Mouse (Mus musculus): ENCODE measurements around the gene Fbxo40.

Gene Fbxo40

DNA sequence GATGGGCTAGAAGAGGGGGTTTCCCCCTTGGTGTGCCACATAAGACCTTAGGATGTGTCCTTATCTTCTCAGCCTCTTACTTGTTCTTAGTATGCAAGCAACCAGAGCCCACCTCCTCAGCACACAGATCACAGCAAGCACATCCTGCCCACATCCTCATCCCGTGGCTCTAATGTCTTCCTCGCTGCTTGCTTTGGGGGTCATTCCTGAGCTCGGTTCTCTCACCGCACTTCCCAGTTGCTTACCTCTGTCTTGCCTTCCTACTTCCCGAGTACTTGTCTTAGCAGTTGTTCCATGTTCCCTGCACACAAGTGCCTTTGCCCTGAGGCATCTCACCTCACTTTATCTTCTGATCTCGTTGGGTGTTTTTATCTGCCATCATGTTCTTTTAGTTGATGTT, 68.3 kb downstream of the Fbxo40 start:
- DNase-seq (ENCODE audit: low spot score in 2 of 2) = no peak

- no peak for DNase-seq (ENCODE audit: low spot score in 2 of 2)
Measured at GRCm38 (mm10) chr16:36921067-36921613, 69.1 kb downstream of the Fbxo40 start.

GRCm38 (mm10) chr16:36920410-36920809, 69.9 kb downstream of the Fbxo40 start:
- DNase-seq (ENCODE audit: low spot score in 2 of 2) = no peak

DNA sequence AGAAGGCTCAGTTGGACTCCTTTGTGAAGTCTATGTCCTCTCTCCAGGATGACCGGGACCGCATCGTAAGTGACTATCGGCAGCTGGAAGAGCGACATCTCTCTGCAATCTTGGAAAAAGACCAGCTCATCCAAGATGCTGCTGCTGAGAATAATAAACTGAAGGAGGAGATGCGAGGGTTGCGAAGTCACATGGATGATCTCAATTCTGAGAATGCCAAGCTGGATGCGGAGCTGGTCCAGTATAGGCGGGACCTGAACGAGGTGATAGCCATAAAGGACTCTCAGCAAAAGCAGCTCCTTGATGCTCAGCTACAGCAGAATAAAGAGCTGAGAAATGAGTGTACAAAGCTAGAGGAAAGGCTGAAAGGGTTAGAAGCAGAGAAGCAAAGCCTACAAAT, 71.8 kb downstream of the Fbxo40 start:
- DNase-seq (ENCODE audit: low spot score in 2 of 2) = no peak

DNA sequence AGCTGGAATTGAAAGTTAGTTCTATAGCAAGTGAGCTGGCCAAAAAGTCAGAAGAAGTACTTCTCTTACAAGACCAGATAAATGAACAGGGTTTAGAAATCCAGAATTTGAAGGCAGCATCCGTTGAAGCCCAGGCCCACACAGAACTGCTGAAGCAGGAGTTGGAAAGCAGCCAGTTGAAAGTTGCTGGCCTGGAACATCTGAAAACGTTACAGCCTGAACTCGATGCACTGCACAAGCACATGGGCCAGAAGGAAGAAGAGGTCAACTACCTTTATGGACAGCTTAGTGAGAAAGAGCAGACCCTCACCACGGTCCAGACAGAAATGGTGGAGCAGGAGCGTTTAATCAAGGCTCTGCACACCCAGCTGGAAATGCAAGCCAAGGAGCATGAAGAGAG, 76.1 kb downstream of the Fbxo40 start:
- no peak for DNase-seq (ENCODE audit: low spot score in 2 of 2)
